Mouse (Mus musculus): Measurements from ENCODE around the gene Ireb2.
"Not testable (repeated sequence)": the region's sequence is repeated elsewhere in the genome, so short reads cannot be mapped to it uniquely, and the experiment has no call there.

Ireb2 gene

DNA sequence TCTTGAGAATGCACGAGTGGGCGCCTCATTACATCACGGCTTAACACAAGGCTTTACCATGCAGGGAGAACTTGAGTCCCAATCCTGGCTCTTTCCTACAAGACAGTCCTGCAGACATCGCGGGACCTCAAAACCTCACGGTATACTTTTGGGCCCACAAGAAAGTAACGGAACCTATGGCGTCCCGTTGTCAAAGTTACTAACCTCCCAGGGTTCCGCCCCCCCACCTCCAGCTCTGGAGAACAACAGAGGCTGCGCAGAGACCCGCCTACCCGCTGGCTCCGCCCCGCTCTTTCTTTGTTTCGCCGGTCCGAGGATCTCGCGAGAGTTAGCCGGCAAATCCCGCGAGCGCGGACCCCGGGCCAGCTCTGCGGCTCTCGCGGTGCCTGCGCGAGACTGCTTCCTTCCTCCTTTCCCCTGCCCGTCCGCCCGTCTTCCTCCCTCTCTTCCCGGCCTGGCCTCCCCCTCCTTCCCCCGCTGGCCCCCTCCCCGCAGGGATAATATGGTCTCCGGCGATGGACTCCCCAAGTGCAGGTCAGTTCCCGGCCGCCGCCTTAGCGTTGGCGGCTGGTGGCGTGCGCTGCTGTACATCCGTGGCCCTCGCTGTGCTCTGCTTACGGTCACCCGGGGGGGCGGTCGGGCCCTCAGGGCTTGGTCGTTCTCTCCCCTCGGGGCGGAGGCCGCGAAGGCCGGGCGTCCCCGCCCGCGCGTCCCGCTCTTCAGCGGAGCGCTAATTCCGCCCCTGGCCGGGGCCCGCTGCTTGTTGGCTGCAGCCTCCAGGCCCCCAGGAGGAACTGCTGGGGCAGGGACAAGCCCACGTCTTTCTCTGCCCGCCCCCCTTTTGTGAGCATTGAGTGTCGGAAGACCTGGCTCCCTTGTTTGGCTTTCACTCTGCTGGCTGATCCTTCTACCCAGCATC lies at the start of gene Ireb2:
Gene Ireb2, plus strand, starts transcription at position 427 of the 919 bp plus-strand sequence.
- DNase-seq (ENCODE audit: extremely low spot score, low spot score) = peak; percentile 98

DNA sequence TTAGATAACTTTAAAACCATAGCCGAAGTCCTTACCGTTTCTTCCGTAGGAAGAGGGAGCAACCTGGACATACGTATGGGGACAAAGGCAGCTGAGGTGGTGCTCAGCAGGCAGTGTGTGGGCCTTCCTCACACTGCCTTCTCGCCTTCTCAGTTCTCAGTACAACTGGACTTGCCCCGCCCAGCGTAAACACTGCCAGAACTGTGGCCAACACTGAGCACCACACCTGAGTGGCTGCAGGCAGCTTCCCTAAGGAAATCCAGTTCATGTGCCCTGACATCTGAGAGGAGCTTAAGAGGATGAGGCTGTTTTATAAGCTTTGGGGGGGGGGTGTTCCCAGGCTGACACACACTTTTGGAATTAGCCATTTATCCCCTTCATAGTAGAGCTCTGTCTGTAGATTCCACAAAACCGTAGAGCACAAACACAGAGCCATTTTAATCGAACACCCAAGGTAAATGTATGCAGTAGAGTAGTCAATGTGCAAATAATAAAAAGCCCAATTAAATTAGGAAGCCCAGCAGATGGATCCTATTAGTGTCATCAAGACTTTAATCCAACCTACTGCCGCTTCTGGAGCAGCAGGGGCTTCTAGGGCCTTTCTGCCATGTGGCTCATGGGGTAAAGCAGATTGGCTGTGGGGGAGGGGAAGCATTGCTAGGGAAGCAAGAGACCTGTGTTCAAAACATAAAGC lies 46.9 kb upstream of the Ireb2 start:
- DNase-seq (ENCODE audit: extremely low spot score, low spot score) = no peak

DNA sequence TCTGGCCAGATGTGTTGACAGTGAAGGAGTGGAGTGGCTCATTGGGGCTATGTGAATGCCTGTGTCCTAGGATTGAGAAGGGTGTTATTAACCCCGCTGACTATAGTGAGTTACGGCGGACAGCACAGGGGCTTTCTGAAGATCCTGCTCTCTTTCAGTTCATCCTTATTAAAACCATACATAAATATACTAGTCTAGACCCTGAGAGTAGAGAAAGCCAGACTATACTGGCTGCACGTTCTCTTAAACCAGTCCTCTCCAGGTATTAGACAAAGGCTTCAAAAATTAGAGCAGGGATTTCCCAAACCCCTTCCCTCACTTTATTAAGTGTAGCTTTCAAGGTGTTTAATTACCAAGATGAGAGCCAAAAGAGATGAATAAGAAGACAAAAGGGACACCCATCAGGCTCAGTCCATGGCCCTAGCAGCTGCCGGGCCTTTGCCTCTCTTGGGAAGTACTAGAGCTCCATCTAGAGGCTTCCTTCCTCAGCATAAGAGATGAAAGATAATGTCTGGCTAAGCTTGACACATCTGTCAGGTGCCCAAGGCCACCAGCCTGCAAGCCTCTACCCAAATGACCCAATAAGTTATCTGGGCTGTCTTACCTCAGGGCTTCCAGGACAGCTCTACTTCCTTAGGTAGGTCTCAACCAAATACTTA lies 42.0 kb upstream of the Ireb2 start:
- peak; percentile 54 for DNase-seq (ENCODE audit: extremely low spot score, low spot score)

DNA sequence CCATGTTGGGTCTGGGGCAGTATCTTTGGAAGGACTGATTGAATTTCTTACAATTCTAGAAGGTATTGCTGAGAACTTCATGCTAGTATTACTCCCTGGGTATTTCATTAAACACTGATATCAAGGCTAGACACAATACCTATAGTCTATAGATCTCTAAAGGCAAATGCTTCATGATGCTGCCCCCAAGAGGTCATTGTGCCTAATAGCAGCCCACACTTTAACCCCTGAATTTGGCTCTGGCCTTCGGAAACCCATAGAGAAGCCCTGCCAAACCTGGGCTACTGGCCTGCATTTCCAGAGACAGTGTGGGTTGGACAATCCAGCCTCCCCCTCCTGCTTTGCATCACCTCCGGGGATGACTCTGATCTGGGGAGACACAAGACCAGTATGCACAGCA lies 33.8 kb upstream of the Ireb2 start:
- DNase-seq (ENCODE audit: extremely low spot score, low spot score) = no peak

DNA sequence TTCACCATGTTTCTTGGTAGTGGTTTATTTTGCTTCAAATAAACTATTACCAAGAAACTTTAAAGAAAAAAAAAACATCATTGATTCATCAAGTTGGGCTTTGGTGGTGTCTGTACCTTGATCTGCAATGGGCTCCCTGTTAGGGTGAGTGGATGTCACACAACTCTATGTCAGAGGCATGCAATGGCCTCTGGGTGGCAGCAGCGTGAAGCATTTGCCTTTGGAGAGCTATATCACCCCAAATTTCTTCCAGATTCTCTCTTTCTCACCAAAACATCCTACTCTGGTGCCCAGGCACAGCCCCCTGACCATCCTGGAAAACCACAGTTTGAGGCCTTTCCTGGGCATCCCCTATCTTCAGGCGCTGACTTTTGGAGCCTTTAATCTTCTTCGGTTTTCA lies 33.0 kb upstream of the Ireb2 start:
- DNase-seq (ENCODE audit: extremely low spot score, low spot score) = peak; percentile 35

DNA sequence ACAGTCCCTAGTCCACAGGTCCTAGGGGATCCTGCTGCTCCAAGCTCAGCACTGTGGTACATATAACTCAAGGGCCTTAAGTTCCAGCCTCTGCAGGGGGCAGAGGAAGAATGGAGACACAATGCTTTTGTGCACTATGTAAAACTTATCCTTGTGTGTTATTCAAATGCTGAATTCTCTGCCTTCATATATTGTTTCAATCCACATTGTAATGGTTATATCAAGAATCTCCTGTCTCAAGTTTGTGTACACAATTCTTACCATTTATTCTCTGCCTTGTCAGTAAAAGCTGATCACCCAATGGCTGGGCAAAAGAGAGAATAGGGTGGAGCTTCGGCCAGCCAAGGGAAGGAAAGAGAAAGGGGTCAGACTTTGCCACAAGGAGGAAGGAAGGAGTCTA lies 29.8 kb upstream of the Ireb2 start:
- DNase-seq (ENCODE audit: extremely low spot score, low spot score) = no peak

DNA sequence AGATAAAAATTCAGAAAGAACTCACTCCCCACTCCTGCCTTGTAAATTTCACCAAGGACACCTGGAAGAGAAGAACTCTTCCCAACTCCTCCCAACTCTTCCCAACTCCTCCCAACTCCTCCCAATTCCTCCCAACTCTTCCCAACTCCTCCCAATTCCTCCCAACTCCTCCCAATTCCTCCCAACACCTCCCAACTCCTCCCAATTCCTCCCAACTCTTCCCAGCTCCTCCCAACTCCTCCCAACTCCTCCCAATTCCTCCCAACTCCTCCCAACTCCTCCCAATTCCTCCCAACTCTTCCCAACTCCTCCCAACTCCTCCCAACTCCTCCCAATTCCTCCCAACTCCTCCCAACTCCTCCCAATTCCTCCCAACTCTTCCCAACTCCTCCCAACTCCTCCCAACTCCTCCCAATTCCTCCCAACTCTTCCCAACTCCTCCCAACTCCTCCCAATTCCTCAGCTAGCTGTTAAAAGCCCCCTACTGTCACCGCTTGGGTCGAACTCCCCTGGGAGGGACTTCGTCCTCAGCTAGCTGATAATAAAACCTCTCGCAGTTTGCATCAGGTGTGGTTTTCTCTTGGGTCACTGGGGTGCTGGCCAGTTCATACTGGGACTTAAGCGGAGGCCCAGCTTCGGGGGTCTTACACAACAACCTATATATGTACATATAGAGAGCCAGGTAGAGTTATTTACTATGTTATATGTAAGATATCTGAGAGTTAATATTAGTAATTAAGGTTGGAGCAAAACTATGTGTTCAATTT lies 27.5 kb upstream of the Ireb2 start:
- DNase-seq (ENCODE audit: extremely low spot score, low spot score) = not testable (repeated sequence)

DNA sequence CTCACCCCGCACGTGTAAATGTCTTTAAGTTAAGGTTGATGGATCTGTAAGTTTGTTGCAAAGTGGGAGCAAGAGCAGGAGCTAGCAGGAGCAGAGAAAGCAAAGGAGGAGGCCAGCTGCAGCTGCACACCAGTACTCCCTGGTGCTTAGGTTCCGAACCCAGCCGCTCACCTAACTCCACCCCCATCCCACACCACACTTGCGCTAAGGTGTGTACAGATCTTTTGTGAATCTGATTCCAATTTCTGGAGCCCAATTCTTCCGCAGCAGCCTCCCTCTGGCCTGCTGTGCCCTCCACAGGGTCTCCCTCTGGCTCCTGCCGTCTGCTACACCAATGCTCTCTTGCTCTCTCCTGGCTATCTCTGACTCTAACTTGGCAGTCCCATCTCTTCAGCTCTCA lies 25.8 kb upstream of the Ireb2 start:
- DNase-seq (ENCODE audit: extremely low spot score, low spot score) = no peak

DNA sequence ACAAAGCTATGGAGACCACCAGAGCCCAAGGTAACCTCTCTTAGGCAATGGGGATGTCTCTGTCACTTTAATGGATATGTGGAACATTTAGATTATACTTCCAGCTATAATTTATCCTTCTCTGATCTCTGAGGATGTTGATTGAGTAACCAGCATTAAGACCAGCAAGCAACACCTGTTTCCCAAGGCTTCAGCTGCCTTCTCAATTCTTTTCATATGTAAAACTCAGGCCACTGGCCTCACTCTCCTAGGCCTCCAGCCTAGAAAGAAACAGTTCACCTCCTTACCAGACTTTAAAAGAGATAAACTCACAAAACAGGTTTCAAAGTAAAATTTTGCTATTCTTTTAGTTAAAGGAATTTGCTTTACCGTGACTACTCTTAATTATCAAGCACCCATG lies 23.4 kb upstream of the Ireb2 start:
- DNase-seq (ENCODE audit: extremely low spot score, low spot score) = no peak

DNA sequence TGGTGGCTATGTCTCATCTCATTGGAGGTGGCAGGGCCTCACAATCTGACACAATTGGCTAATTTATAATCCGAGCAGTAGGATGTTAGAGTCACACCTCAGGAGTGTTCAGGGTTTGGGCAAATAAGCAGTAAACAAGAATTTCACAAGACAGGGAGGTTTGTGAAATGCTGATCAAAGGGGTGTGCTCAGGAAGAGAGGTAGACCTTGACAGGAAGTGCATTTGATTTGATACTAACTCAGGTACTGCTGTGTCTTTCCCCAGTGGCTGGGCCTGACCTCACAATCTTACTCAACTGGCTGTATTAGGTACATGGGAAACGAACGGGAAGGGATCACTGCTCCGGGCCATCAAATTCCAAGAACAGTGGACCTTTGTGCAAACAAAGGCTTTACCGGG lies 21.3 kb upstream of the Ireb2 start:
- DNase-seq (ENCODE audit: extremely low spot score, low spot score) = no peak

DNA sequence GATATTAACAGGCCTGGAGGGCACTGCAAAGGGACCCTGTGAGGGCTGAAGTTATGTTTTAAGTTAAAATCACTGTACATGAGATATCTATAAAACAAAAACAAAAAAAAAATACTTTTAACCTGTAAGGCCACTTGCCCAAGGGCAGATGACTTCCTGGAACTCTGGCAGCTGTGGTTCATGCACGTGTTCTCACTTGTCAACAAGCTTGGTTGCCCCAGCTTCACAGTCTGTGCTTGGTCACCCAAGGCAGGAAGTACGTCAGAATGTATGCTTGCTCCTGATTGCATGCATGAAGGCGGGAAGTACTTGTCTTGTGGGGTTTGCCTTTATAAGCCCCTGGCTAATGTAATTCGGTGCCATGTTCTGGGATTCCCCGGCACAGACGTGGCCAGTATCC lies 19.7 kb upstream of the Ireb2 start:
- DNase-seq (ENCODE audit: extremely low spot score, low spot score) = no peak

DNA sequence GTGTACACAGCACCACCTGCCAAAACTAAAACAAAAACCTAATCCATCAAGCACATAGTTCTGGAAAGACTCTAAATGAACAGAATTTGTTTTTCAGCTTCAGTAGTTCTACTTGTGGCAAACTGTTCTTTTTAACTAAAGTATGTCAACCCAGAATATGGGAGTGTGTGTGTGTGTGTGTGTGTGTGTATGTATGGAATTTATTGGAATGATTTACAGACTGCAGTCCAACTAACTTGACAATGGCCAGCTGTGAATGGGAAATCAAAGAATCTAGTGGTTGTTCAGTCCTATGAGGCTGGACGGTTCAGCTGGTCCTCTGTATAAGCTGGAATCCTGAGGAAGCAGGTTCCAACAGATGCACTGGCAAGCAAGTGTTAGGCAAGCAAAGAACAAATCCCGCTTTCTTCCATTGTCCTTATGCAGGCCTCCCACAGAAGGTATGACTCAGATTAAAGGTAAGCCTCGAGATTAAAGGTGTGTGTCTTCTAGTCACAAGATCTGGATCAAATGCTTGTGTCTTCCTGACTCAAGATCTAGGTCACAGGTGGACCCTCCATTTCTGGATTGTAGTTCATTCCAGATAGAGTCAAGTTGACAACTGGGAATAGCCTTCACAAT lies 18.9 kb upstream of the Ireb2 start:
- DNase-seq (ENCODE audit: extremely low spot score, low spot score) = no peak

DNA sequence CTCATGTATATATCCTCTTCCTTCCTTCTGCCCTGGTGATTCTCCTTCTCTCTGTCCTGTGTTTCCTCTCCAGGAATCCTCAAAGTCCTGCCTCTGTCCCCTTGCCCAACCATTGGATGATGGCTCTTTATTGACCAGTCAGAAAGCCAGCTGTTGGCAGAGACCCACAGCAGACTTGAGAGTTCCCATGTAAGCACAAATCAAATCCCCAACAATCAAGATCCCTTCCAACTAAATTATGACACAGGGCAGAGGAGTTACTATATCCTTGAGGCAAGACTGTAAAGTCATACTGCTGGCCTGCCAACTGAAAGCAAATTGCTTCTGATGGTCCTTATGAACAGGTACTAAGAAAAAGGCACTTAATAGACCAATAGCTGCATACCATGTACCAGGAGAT lies 15.4 kb upstream of the Ireb2 start:
- no peak for DNase-seq (ENCODE audit: extremely low spot score, low spot score)

DNA sequence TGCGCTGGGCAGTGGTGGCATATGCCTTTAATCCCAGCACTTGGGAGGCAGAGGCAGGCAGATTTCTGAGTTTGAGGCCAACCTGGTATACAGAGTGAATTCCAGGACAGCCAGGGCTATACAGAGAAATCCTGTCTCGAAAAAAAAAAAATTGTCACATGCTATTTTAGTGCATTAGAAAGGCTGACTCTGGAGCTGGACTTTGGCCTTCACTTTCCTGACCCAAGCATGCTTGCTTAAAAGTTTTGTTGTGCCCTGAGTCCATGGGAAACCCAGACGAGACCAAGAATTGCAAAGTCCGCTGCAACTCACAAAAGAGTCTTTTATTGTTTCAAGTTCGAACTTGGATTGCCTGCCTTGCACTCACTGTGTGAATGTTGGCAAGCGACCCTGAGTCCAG lies 10.6 kb upstream of the Ireb2 start:
- DNase-seq (ENCODE audit: extremely low spot score, low spot score) = not testable (repeated sequence)

DNA sequence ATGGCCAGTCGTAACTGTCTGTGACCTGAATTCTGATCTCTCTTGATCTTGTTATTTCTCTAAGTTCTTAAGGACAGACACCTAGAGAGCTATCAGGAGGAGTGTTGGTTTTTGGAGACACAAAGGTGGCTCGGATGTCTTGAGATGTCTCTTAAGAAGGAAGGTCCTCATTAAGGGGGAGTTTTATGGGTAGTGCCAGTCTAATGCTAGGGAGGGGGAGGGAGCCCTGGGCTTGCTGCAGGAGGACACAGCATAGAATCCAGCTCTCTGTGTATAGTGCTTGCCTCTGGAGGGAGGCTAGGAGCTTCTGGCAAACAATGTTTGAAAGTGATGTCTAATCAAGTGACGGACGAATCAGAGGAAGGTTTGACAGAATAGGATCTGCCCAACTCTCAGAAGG lies 10.0 kb upstream of the Ireb2 start:
- no peak for DNase-seq (ENCODE audit: extremely low spot score, low spot score)

DNA sequence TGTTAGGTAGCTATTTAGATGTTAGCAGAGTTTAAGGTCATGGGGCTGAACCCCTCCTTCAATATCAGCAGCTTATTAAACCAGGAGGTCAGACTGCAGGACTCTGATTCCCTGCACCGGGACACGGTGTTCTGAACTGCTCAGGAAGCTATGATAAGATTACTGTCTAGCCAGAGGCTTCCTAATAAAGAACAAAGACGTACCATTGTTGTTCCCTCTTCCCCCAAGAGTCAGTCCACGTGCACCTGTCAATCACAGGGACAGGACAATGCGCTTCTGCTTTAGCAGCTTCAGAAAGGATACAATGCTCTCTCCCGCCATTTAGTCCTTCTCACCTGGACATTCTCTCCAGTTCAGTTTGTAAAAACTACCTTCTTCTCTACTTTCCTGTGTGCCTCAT lies 8.0 kb upstream of the Ireb2 start:
- DNase-seq (ENCODE audit: extremely low spot score, low spot score) = no peak

DNA sequence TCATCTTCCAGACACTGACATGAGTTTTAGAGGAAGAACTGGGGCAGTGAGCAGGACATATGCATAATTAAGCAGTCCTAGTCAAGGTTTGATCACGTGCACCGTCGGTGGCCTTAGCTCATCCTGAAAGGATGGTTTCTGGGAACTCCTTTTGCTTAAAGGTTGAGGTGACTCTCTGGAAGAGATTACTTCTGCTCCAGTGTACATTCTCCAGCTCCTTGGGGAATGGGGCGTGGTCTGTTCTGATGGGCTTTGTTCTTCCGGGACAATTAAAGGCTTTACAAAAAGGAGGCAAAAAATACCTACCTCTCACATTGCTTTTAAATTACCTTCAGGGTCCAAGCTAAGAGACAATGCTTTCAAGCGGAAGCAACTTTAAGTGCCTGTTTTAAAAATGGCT lies 7.5 kb upstream of the Ireb2 start:
- no peak for DNase-seq (ENCODE audit: extremely low spot score, low spot score)

DNA sequence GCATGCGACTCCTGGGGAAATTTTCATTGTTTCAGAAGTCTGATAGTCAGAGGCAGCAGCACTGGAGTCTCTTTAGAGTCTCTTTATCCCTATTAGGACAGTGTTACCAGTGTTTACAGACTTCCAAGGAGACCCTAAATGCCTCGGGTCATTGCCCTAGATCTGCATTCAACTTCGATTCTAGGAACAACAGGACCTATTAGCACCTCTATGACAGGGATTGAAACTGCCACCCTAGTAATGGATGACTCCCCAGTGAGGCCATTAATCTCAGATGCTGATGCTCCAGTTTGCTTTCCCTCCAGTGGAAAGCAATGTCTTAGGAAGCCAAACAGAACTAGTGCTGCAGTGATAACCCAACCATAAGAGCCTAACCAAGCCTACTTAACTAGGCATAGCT lies 6.1 kb upstream of the Ireb2 start:
- DNase-seq (ENCODE audit: extremely low spot score, low spot score) = no peak

DNA sequence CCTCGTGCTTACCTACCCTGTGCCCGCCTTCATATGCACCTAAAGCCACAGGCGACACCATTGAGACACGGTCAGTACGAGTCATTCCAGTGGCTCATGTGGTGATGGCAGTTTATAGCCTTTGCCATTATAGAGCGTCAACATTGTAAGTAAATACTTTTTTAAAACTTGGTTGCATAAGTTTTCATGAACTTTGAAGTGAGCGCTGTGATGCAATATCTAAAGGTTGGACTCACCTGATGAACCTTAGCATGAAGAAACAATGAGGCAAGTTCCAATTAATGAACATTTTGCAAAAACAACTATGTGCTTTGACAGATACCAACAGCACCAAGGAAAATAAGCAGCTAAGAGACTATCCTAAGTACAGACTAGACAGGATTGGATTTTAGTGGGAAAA lies 3.1 kb upstream of the Ireb2 start:
- no peak for DNase-seq (ENCODE audit: extremely low spot score, low spot score)

DNA sequence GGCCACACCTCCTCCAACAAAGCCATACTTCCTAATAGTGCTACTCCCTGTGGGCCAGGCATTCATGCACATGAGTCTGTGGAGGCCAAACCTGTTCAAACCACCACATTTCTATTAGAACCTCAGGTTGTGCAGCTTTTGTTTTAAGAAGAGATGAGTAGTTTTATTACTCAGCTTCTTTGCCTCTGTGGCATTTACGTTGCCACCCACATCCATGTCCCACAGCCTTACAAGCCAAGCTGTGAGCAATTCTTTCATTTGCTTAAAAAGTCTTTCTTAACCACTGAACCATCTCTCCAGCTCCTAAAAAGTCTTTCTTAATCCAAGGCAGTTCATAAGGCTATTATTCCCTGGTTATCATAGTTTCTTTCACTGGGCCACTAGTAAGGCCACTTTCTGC lies 15.2 kb downstream of the Ireb2 start:
- DNase-seq (ENCODE audit: extremely low spot score, low spot score) = no peak

DNA sequence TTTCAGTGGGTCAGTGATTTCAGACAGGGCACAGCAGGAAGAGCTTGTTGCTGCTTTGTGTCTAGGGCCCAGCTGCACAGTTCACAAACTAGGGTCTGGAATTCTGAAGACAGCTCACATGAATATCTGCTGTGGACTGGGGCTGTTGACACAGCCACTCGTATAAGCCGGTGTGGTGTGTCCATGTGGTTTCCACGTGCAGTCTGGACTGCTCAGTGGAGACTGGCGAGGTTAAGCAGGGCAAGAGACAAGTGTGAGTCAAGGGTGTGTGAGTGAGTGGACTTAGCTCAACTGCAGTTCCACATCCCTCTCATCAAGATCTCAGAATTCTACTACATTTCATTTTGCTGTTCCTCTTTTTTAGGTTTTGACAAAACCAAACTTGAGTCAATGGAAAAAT lies 28.5 kb downstream of the Ireb2 start:
- no peak for DNase-seq (ENCODE audit: extremely low spot score, low spot score)

Measured in neural tube, embryonic 10.5 days (tissue).